Mouse (Mus musculus) midbrain, embryonic 13.5 days (tissue): ENCODE measurements around the gene Naaladl2. TPM values are rescaled to one million over a fixed set of nuclear protein-coding genes. Genes with fewer than 3 reads are reported as not detected.

Source experiments
- ATAC-seq: fragments of 200-750 bp; cut with Nextera tagmentation; 2 replicates; pipeline ENCODE4 v1.8.0; 2017; ENCODE audit warnings: mild to moderate bottlenecking, moderate TSS enrichment, moderate library complexity
- H3K27ac ChIP-seq: fragments of 300-500 bp; sonication (generic); 2 replicates; pipeline ENCODE4 v1.5.1; 2015; ENCODE audit warnings: inconsistent platforms, mild to moderate bottlenecking, moderate library complexity
- H3K27me3 ChIP-seq: fragments of 300-500 bp; sonication (generic); 2 replicates; pipeline ENCODE4 v1.6.1; 2015; ENCODE audit warnings: mild to moderate bottlenecking, inconsistent platforms
- H3K36me3 ChIP-seq: fragments of 300-500 bp; sonication (generic); 2 replicates; pipeline ENCODE4 v1.6.1; 2015; ENCODE audit warnings: mild to moderate bottlenecking, inconsistent platforms
- H3K4me1 ChIP-seq: fragments of 300-500 bp; sonication (generic); replicated peaks from 2 replicates; pipeline ENCODE4 v1.6.1; 2015; ENCODE audit warnings: inconsistent platforms
- H3K4me2 ChIP-seq: fragments of 300-500 bp; sonication (generic); replicated peaks from 2 replicates; pipeline ENCODE4 v1.6.1; 2015; ENCODE audit warnings: moderate library complexity, mild to moderate bottlenecking, inconsistent platforms
- H3K4me3 ChIP-seq: fragments of 300-500 bp; sonication (generic); replicated peaks from 2 replicates; pipeline ENCODE4 v1.5.1; 2015; ENCODE audit warnings: mild to moderate bottlenecking, inconsistent platforms
- H3K9ac ChIP-seq: fragments of 300-500 bp; sonication (generic); replicated peaks from 2 replicates; pipeline ENCODE4 v1.6.1; 2015; ENCODE audit warnings: mild to moderate bottlenecking, inconsistent platforms
- H3K9me3 ChIP-seq: fragments of 300-500 bp; sonication (generic); 2 replicates; pipeline ENCODE4 v1.6.1; 2016; ENCODE audit warnings: mild to moderate bottlenecking, inconsistent platforms
- WGBS: fragments of 180-500 bp; shearing (Covaris S2); methylation state at CpG from one replicate; pipeline ENCODE4 v1.1.7; 2015; 5-methylcytosine and 5-hydroxymethylcytosine counted together
- polyA plus RNA-seq: library from polyadenylated mRNA; unstranded; fragments of >200 nt; fragmentation: Nextera tagmentation; extraction: Ambion mirVana; gene quantifications from 2 replicates; pipeline ENCODE4 v1.2.1, GENCODE M21; 2015

Naaladl2 gene
- polyA plus RNA-seq, 1 experiment from 2014 or later = 0.42 TPM

DNA sequence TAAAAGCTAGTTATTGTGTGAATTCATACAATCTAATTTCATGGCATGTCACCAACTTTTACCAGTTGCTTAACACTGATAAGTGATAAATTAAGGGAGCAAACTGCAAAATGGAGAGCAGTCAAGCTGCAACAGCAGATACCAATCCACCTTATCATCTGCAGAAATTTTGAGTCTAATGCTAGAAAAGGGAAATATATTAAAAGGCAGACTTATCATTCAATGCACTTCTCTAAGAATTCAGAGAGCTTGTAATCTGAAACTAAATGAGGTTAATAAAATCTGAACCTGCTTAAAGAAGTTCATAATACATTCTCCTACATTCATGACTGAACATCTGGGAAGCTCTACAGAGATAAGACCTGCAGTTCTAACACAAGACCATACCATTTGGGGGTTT is 480.3 kb downstream of the Naaladl2 start:
- H3K4me2 ChIP-seq = no peak overlapping the region
- H3K27me3 ChIP-seq = no peaks in the 10 kb centered on the region
- no peak overlapping the region for H3K27ac ChIP-seq
- H3K4me1 ChIP-seq = no peaks in the 10 kb centered on the region
- H3K4me3 ChIP-seq = no peak overlapping the region
- H3K9ac ChIP-seq = no peak overlapping the region
- no peaks in the 10 kb centered on the region for H3K9me3 ChIP-seq
- ATAC-seq = no peak
- no peaks in the 10 kb centered on the region for H3K36me3 ChIP-seq

DNA sequence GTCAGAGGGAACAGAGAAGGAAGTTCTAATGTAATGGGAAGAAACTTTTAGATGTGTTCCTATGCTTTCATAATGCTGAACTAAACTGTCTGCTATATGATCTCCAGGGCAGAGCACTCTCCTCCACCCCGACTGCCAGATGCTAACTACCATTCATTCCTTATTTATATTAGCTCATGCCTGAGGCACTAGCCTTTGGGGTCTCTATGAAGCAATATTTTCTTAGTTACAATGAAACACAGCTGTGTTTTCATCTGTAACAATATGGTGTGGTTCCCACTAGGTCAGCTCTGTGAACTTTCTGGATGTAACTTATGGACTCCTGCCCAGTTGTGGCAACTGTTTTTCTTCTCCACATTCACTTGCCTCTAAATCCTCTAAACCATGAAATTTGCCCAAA is 514.0 kb downstream of the Naaladl2 start:
- no peak overlapping the region for H3K4me3 ChIP-seq
- no peak for ATAC-seq
- no peaks in the 10 kb centered on the region for H3K36me3 ChIP-seq
- no peaks in the 10 kb centered on the region for H3K9me3 ChIP-seq
- H3K27ac ChIP-seq = no peak overlapping the region
- 73% methylated on average over 1 of the region's 1 CpGs for WGBS
- no peak overlapping the region for H3K9ac ChIP-seq
- H3K27me3 ChIP-seq = no peaks in the 10 kb centered on the region
- H3K4me1 ChIP-seq = no peaks in the 10 kb centered on the region
- H3K4me2 ChIP-seq = no peak overlapping the region

DNA sequence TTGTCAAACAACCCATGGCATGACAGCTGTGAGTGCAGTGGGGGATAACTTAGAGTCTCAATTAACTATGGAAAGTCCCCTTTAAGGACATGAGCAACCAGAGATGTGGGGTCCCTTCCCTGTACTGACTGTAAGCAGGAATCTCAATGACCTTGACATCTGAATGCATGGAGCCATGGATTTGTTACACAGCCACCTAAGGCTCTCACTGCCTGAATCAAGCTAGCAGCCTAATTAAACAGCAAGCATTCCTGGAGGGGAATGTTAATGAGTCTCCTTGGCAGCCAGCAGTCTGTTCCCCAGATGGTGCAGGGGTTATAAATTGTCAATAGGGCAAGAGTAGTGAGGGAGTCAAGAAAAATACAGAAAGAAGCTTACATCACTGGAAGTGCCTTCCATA is 538.6 kb downstream of the Naaladl2 start:
- no peaks in the 10 kb centered on the region for H3K9me3 ChIP-seq
- ATAC-seq = peak; percentile 83
- no peaks in the 10 kb centered on the region for H3K36me3 ChIP-seq
- H3K4me3 ChIP-seq = no peak overlapping the region
- no peaks in the 10 kb centered on the region for H3K27me3 ChIP-seq
- H3K4me2 ChIP-seq = no peak overlapping the region
- no peak overlapping the region for H3K9ac ChIP-seq
- H3K4me1 ChIP-seq = no peaks in the 10 kb centered on the region; the same call in 1 of the 2 replicates
- H3K27ac ChIP-seq = 0 out of 2 replicates have a peak overlapping the region, but pooled peaks have one; percentile 47

DNA sequence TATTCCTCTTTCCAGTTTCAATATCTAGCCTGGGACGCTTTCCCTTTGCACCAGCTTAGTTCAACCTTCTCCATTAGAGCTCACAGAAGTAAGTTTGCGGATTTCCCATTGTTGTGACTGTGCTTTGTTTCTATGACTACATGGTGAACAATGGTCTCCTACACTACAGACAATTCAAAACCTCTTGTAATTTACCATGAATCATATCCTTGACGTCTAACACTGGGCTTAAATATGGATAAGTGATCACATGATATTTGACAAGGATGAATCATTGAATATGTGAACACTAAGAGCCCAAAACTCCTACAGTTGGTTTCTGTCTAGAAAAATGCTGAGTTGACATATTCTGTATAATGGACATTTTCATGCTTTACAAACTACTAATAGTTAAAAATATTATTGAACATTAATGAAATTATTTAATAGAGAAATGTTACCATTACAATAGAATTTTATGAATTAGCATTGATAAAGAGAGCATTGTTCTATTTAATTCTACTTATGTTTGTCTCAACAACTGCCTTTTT is 539.2 kb downstream of the Naaladl2 start:
- H3K4me1 ChIP-seq = no peaks in the 10 kb centered on the region; the same call in 1 of the 2 replicates
- no peak overlapping the region for H3K27ac ChIP-seq
- ATAC-seq = no peak
- WGBS = 60% methylated on average over 3 of the region's 3 CpGs
- no peak overlapping the region for H3K9ac ChIP-seq
- H3K4me2 ChIP-seq = no peak overlapping the region
- no peaks in the 10 kb centered on the region for H3K36me3 ChIP-seq
- H3K27me3 ChIP-seq = no peaks in the 10 kb centered on the region
- no peaks in the 10 kb centered on the region for H3K9me3 ChIP-seq
- H3K4me3 ChIP-seq = no peak overlapping the region

DNA sequence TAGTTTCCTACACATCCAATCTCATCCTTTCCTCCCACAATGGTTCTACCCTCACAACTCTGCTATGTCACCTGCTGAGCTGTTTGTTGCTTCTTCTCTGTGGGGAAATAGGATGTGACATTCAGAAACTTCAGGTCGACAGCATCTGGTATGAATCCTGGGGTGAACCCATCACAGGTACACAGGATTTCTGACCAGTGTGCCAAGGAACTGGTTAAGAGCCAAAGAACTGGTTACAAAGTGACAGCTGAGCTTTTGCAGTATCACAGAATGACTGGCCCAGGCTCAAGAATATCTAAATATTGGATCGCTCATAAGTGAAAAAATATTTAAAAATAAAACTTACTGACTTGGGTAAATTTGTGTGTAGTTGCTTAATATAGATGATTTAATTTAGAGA is 548.6 kb downstream of the Naaladl2 start:
- H3K4me2 ChIP-seq = no peak overlapping the region
- no peak overlapping the region for H3K9ac ChIP-seq
- H3K4me3 ChIP-seq = no peak overlapping the region
- WGBS = 79% methylated on average over 2 of the region's 2 CpGs
- H3K36me3 ChIP-seq = no peaks in the 10 kb centered on the region
- H3K4me1 ChIP-seq = no peaks in the 10 kb centered on the region
- ATAC-seq = no peak
- no peaks in the 10 kb centered on the region for H3K9me3 ChIP-seq
- no peaks in the 10 kb centered on the region for H3K27me3 ChIP-seq
- H3K27ac ChIP-seq = no peak overlapping the region

DNA sequence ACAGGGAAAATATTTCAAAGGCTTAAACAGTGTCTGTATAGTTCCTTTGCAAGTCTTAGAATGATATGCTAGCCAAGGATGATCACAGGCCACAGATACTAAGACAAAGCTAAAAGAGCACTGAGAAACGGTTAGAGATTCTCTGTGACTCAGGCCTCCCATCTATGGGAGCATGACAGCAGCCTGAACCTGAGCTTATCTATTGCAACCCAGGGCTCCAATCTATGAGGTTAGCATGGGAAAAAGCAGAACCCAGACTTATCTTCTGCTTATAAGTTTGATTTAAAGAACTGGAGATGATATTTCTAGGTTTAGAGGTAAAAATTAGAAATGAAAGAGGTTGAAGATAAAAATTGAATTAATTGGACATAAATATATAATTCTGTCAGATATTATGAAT is 587.4 kb downstream of the Naaladl2 start:
- Histone ChIP-seq H3K27me3 (no peaks in the 10 kb centered on the region), H3K4me3 (no peak overlapping the region), H3K36me3 (no peaks in the 10 kb centered on the region), H3K27ac (no peak overlapping the region), H3K9ac (no peak overlapping the region), H3K9me3 (no peaks in the 10 kb centered on the region), H3K4me2 (no peak overlapping the region), H3K4me1 (no peaks in the 10 kb centered on the region)
- WGBS = 80% methylated on average over 1 of the region's 1 CpGs
- no peak for ATAC-seq

DNA sequence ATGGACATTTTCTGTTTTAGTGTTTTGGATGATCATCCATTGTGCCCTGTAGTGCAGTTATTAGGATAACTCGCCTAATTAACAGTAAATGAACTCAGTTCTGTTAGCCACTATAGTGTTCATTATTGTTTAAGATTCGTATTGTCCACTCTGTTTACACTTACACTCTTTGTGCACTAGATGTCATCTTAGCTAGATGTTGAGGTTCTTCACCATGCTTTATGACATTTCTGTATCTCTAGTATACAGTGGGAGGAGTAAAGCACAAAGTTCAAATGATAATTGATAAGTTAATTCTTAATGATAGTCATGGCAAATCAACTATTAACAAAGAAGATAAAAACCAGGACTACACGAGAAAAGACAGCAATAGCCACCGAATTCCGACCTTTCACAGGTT is 590.4 kb downstream of the Naaladl2 start:
- no peaks in the 10 kb centered on the region for H3K27me3 ChIP-seq
- H3K9ac ChIP-seq = no peak overlapping the region
- H3K4me3 ChIP-seq = no peak overlapping the region
- H3K36me3 ChIP-seq = no peaks in the 10 kb centered on the region
- WGBS = 87% methylated on average over 5 of the region's 5 CpGs
- no peak for ATAC-seq
- no peaks in the 10 kb centered on the region for H3K4me1 ChIP-seq
- no peak overlapping the region for H3K27ac ChIP-seq
- no peak overlapping the region for H3K4me2 ChIP-seq
- no peaks in the 10 kb centered on the region for H3K9me3 ChIP-seq

DNA sequence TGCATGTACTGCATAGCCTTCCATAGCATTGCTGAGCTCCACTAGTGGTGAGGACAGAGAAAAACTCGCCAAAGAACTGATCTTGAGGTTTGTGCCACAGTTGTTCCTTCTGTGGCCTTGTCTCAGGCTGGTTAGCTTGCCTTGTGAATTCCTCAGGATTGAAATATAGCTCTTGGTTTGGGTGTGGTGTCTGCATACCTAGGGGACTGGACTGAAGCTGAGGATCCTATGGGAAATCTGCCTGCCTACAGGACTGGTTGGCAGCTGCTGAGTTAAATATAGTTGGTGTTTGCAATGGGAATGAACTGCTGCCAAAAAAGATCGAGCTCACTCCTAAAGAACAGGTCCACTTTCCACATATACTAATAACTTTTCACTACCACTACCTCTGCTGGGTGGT is 591.4 kb downstream of the Naaladl2 start:
- 78% methylated on average over 2 of the region's 2 CpGs for WGBS
- no peak overlapping the region for H3K27ac ChIP-seq
- H3K27me3 ChIP-seq = no peaks in the 10 kb centered on the region
- H3K4me2 ChIP-seq = no peak overlapping the region
- ATAC-seq = no peak
- H3K36me3 ChIP-seq = no peaks in the 10 kb centered on the region
- H3K9me3 ChIP-seq = no peaks in the 10 kb centered on the region
- H3K4me1 ChIP-seq = no peaks in the 10 kb centered on the region
- no peak overlapping the region for H3K9ac ChIP-seq
- H3K4me3 ChIP-seq = no peak overlapping the region

DNA sequence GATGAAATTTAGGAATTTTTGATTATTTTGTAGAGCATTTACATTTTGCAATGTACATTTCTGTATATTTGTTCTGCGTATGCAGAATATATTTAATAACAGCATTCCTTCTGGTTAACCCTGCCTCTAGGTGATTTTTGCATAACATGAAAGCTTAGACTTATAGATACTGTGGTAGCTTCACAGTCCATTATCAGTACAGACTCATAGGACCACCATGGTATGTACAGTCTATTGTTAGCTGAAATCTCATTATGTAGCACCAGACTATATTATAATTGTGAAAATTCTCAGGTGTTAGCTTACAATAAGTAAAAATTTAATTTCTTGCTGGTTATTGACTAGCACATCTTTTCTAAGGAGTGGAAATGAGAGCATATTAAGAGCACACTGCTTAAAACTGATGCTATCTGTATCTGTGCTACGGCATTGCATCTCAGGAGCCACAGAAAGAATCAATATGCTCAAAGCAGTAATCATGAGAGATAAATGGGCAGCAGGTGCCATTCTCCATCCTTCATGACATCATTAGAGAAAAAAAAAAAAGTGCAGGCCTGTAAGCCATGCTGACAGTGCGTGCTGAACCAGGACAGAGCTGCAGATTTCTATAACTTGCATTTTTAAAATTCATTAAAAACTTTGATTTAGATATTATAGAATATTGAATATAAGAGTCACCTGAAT is 610.1 kb downstream of the Naaladl2 start:
- no peaks in the 10 kb centered on the region for H3K4me1 ChIP-seq

DNA sequence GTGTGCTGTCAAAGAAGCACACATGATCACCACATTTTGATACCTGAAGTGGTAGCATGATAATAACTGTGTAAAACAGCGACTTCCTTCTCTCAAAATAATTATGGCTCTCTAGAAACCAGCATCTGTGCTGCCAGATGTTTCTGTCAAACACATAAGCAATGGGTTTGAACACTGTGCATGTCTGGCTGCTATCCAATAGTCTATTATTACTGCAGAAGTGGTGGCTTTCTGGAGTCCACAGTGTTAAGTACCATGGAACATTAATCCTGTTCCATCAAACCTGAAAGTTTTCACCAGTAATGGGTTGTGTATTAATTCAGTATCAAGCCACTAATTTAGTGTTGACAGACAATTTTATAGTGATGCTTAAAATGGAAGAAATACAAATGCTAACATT is 629.1 kb downstream of the Naaladl2 start:
- no peak overlapping the region for H3K4me2 ChIP-seq
- ATAC-seq = no peak
- WGBS = 72% methylated on average over 1 of the region's 1 CpGs

More for the DNA sequence above, 610.1 kb downstream of the Naaladl2 start:
- Histone ChIP-seq H3K36me3 (no peaks in the 10 kb centered on the region), H3K4me2 (no peak overlapping the region), H3K9ac (no peak overlapping the region), H3K27ac (no peak overlapping the region), H3K9me3 (no peaks in the 10 kb centered on the region), H3K4me3 (no peak overlapping the region), H3K27me3 (no peaks in the 10 kb centered on the region)
- WGBS = 79% methylated on average over 3 of the region's 3 CpGs
- ATAC-seq = 0 out of 2 replicates have a peak, but pooled peaks have one; percentile 58

DNA sequence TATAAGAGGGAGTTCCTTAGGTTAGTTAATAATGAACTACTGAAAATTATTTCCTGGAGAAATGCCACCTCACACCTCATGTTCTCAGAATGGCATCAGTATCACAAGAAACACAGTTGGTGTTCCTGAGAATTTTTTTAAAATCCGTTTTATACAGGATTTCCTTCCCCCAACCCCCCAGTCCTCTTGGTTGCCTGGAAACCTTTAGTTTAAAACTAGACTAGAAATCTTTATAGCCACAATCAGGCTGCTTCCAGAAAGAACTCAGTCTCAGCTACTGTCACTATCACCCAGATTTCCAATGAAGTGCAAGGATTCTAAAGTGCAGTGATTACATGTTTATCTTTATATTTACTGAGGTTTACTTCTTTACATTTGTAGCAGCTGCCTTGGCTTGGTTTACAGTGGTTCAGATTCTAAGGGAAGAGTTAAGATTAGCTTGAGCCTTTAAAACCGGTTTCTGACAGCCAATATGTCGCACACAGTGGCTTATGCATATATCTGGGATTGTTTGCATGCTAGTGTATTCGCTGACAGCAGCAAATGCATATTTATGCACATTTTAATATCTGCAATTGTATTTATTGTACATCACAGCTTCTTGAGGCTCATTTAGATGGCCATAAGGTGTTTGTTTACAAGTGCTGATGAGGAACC is 657.5 kb downstream of the Naaladl2 start:
- WGBS = 71% methylated on average over 4 of the region's 4 CpGs
- H3K27ac ChIP-seq = no peak overlapping the region
- ATAC-seq = no peak
- H3K4me3 ChIP-seq = no peak overlapping the region
- no peaks in the 10 kb centered on the region for H3K36me3 ChIP-seq
- H3K4me2 ChIP-seq = no peak overlapping the region
- H3K27me3 ChIP-seq = no peaks in the 10 kb centered on the region
- no peaks in the 10 kb centered on the region for H3K9me3 ChIP-seq
- H3K4me1 ChIP-seq = no peaks in the 10 kb centered on the region
- H3K9ac ChIP-seq = no peak overlapping the region

More for the DNA sequence above, 629.1 kb downstream of the Naaladl2 start:
- H3K9me3 ChIP-seq = no peaks in the 10 kb centered on the region
- H3K36me3 ChIP-seq = no peaks in the 10 kb centered on the region
- no peak overlapping the region for H3K4me3 ChIP-seq
- H3K27ac ChIP-seq = no peak overlapping the region
- no peak overlapping the region for H3K9ac ChIP-seq
- H3K27me3 ChIP-seq = no peaks in the 10 kb centered on the region
- no peaks in the 10 kb centered on the region for H3K4me1 ChIP-seq

DNA sequence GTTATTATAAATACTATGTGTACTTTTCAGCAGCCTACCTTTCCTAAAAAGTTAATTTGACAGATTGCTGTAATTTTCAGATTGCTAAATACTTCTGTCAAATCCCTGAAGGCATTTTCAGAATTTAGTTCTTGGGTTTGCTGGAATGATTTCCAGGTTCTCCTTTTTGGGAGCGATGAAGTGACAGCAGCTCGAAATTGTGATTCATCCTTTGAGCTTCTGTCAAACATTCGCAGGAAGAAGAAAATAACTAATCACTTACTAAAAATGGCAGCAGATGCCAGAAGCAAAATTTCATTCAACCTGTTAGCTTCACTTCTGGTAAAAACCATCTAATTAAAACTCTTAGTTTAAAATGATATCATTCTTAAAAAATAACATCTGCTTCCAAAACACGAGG is 680.1 kb downstream of the Naaladl2 start:
- Histone ChIP-seq H3K36me3 (no peaks in the 10 kb centered on the region), H3K27me3 (no peaks in the 10 kb centered on the region), H3K9ac (no peak overlapping the region), H3K27ac (no peak overlapping the region), H3K4me2 (no peak overlapping the region), H3K4me3 (no peak overlapping the region), H3K4me1 (no peaks in the 10 kb centered on the region), H3K9me3 (0 out of 2 replicates have a peak, but pooled peaks cover 2% of the 10 kb centered on the region)
- no peak for ATAC-seq
- WGBS = 86% methylated on average over 4 of the region's 4 CpGs
